Mouse (Mus musculus) forebrain, embryonic 16.5 days (tissue): ENCODE results near the gene Speer4f2. TPM values are rescaled to one million over a fixed set of nuclear protein-coding genes. Genes with fewer than 3 reads are reported as not detected.
"Not testable (repeated sequence)": the region's sequence is repeated elsewhere in the genome, so short reads cannot be mapped to it uniquely, and the experiment has no call there.

Experiments used
- ATAC-seq: fragments of 200-750 bp; cut with Nextera tagmentation; 2 replicates; pipeline ENCODE4 v1.8.0; 2017; ENCODE audit warnings: mild to moderate bottlenecking, moderate library complexity
- H3K27ac ChIP-seq: fragments of 300-500 bp; sonication (generic); 2 replicates; pipeline ENCODE4 v1.5.1; 2014; ENCODE audit warnings: low read length, control low read depth
- H3K27me3 ChIP-seq: fragments of 300-500 bp; sonication (generic); replicated peaks from 2 replicates; pipeline ENCODE4 v1.6.1; 2014; ENCODE audit warnings: low read length; ENCODE audit not compliant: control insufficient read depth, insufficient read depth
- H3K36me3 ChIP-seq: fragments of 300-500 bp; sonication (generic); 2 replicates; pipeline ENCODE4 v1.6.1; 2014; ENCODE audit not compliant: control insufficient read depth, insufficient read depth
- H3K4me1 ChIP-seq: fragments of 300-500 bp; sonication (generic); replicated peaks from 2 replicates; pipeline ENCODE4 v1.6.1; 2014; ENCODE audit warnings: low read length; ENCODE audit not compliant: control insufficient read depth, insufficient read depth
- H3K4me2 ChIP-seq: fragments of 300-500 bp; sonication (generic); 2 replicates; pipeline ENCODE4 v1.6.1; 2014; ENCODE audit warnings: mild to moderate bottlenecking, low read length, control low read depth
- H3K4me3 ChIP-seq: fragments of 300-500 bp; sonication (generic); replicated peaks from 2 replicates; pipeline ENCODE4 v1.5.1; 2014; ENCODE audit warnings: mild to moderate bottlenecking, low read length, control low read depth
- H3K9ac ChIP-seq: fragments of 300-500 bp; sonication (generic); replicated peaks from 2 replicates; pipeline ENCODE4 v1.6.1; 2014; ENCODE audit warnings: low read depth, low read length, control low read depth
- H3K9me3 ChIP-seq: fragments of 300-500 bp; sonication (generic); 2 replicates; pipeline ENCODE4 v1.6.1; 2016; ENCODE audit warnings: low read length; ENCODE audit not compliant: control insufficient read depth
- whole genome bisulfite sequencing: fragments of 180-500 bp; shearing (Covaris S2); extraction: QIAGEN DNeasy Blood & Tissue Kit; methylation state at CpG from one replicate; pipeline ENCODE4 v1.1.7; 2014; 5-methylcytosine and 5-hydroxymethylcytosine counted together
- polyA plus RNA-seq: library from polyadenylated mRNA; unstranded; fragments of >200 nt; fragmentation: Nextera tagmentation; extraction: Ambion mirVana; gene quantifications from 2 replicates; pipeline ENCODE4 v1.2.1, GENCODE M21; 2015

Gene Speer4f2
- polyA plus RNA-seq, result not detected in 2 replicates

- ATAC-seq, H3K27me3 ChIP-seq, H3K36me3 ChIP-seq, H3K27ac ChIP-seq, H3K4me1 ChIP-seq, H3K9ac ChIP-seq, H3K9me3 ChIP-seq, H3K4me2 ChIP-seq, H3K4me3 ChIP-seq: not testable (repeated sequence)
- 96% methylated on average over 1 of the region's 1 CpGs for WGBS
These were observed at the start of gene Speer4f2 for GRCm38 (mm10) chr5:17372880-17373279. Gene Speer4f2 (plus strand): TSS chr5:17373180.

GRCm38 (mm10) chr5:17328946-17329566 lies 43.9 kb upstream of the Speer4f2 start:
- Histone ChIP-seq H3K4me2 (no peak overlapping the region), H3K27ac (no peak overlapping the region), H3K27me3 (no peaks in the 10 kb centered on the region), H3K9me3 (no peaks in the 10 kb centered on the region), H3K4me3 (no peak overlapping the region), H3K9ac (no peak overlapping the region), H3K36me3 (no peaks in the 10 kb centered on the region), H3K4me1 (no peaks in the 10 kb centered on the region)
- 55% methylated on average over 2 of the region's 2 CpGs for WGBS
- ATAC-seq, result no peak

- no peak overlapping the region for H3K4me2 ChIP-seq
- H3K27me3 ChIP-seq, result no peaks in the 10 kb centered on the region
- ATAC-seq, result no peak
- no peaks in the 10 kb centered on the region for H3K4me1 ChIP-seq
- no peak overlapping the region for H3K4me3 ChIP-seq
- no peak overlapping the region for H3K9ac ChIP-seq
- H3K36me3 ChIP-seq, result no peaks in the 10 kb centered on the region
- H3K27ac ChIP-seq, result no peak overlapping the region
- H3K9me3 ChIP-seq, result no peaks in the 10 kb centered on the region
- 94% methylated on average over 1 of the region's 1 CpGs for WGBS
These were observed 38.1 kb upstream of the Speer4f2 start for GRCm38 (mm10) chr5:17334836-17335235.

GRCm38 (mm10) chr5:17345741-17346140 lies 27.2 kb upstream of the Speer4f2 start:
- not testable (repeated sequence) for ATAC-seq, H3K27me3 ChIP-seq, H3K36me3 ChIP-seq, H3K9me3 ChIP-seq, H3K27ac ChIP-seq, H3K9ac ChIP-seq, H3K4me2 ChIP-seq, H3K4me3 ChIP-seq, H3K4me1 ChIP-seq
- WGBS, result 74% methylated on average over 2 of the region's 2 CpGs

- no peak for ATAC-seq
These were observed 13.5 kb upstream of the Speer4f2 start for GRCm38 (mm10) chr5:17359394-17359999.

GRCm38 (mm10) chr5:17389926-17390325 lies 16.9 kb downstream of the Speer4f2 start:
- no peak overlapping the region for H3K4me2 ChIP-seq
- no peaks in the 10 kb centered on the region for H3K9me3 ChIP-seq
- no peak for ATAC-seq
- H3K36me3 ChIP-seq, result no peaks in the 10 kb centered on the region
- no peaks in the 10 kb centered on the region for H3K4me1 ChIP-seq
- H3K9ac ChIP-seq, result no peak overlapping the region
- WGBS, result 72% methylated on average over 7 of the region's 7 CpGs
- H3K27me3 ChIP-seq, result no peaks in the 10 kb centered on the region
- no peak overlapping the region for H3K27ac ChIP-seq
- H3K4me3 ChIP-seq, result no peak overlapping the region

More at GRCm38 (mm10) chr5:17359394-17359999, 13.5 kb upstream of the Speer4f2 start:
- H3K9ac ChIP-seq, result no peak overlapping the region
- H3K9me3 ChIP-seq, result no peaks in the 10 kb centered on the region
- H3K36me3 ChIP-seq, result no peaks in the 10 kb centered on the region
- no peak overlapping the region for H3K4me2 ChIP-seq
- no peaks in the 10 kb centered on the region for H3K27me3 ChIP-seq
- H3K27ac ChIP-seq, result no peak overlapping the region
- no peaks in the 10 kb centered on the region for H3K4me1 ChIP-seq
- H3K4me3 ChIP-seq, result no peak overlapping the region

- Histone ChIP-seq H3K4me2 (no peak overlapping the region), H3K27ac (no peak overlapping the region), H3K27me3 (no peaks in the 10 kb centered on the region), H3K4me3 (no peak overlapping the region), H3K9me3 (no peaks in the 10 kb centered on the region), H3K9ac (no peak overlapping the region), H3K36me3 (no peaks in the 10 kb centered on the region), H3K4me1 (no peaks in the 10 kb centered on the region)
- ATAC-seq, result no peak
- WGBS, result 78% methylated on average over 1 of the region's 1 CpGs
These were observed 18.2 kb downstream of the Speer4f2 start for GRCm38 (mm10) chr5:17391207-17391606.

GRCm38 (mm10) chr5:17400571-17400970 lies 27.6 kb downstream of the Speer4f2 start:
- no peaks in the 10 kb centered on the region for H3K9me3 ChIP-seq

GRCm38 (mm10) chr5:17401206-17402077 lies 28.5 kb downstream of the Speer4f2 start:
- ATAC-seq, result no peak
- Histone ChIP-seq H3K9ac (no peak overlapping the region), H3K4me2 (no peak overlapping the region), H3K36me3 (no peaks in the 10 kb centered on the region), H3K4me3 (no peak overlapping the region), H3K27me3 (no peaks in the 10 kb centered on the region), H3K4me1 (no peaks in the 10 kb centered on the region), H3K27ac (no peak overlapping the region), H3K9me3 (no peaks in the 10 kb centered on the region)
- 93% methylated on average over 14 of the region's 14 CpGs for WGBS

More at GRCm38 (mm10) chr5:17400571-17400970, 27.6 kb downstream of the Speer4f2 start:
- H3K9ac ChIP-seq, result no peak overlapping the region
- H3K27ac ChIP-seq, result no peak overlapping the region
- no peak overlapping the region for H3K4me3 ChIP-seq
- no peaks in the 10 kb centered on the region for H3K36me3 ChIP-seq
- no peak overlapping the region for H3K4me2 ChIP-seq
- H3K27me3 ChIP-seq, result no peaks in the 10 kb centered on the region
- ATAC-seq, result no peak
- 86% methylated on average over 1 of the region's 1 CpGs for WGBS
- H3K4me1 ChIP-seq, result no peaks in the 10 kb centered on the region
